Mouse (Mus musculus): ENCODE measurements around the gene Igfbp6.

GRCm38 (mm10) chr15:102141120-102141519, 3.0 kb upstream of the Igfbp6 start:
- TF ChIP-seq POLR2A (IDR thresholded peaks at IDR 0.05; ENCODE audit: low read depth, low read length) (no peak), CTCF (IDR thresholded peaks at IDR 0.05; ENCODE audit: extremely low read depth, insufficient read depth, insufficient read length, insufficient replicate concordance) (no peak)
